Mouse (Mus musculus) lung, adult 2 months (tissue): ENCODE measurements around the gene Rhbdf2.

ENCODE experiments used
- CTCF ChIP-seq: fragments of 200-500 bp; IDR thresholded peaks from 2 replicates; pipeline ENCODE4 v1.5.1; 2011; ENCODE audit warnings: mild to moderate bottlenecking, low read length, control low read depth; ENCODE audit not compliant: insufficient read depth
- POLR2A ChIP-seq: fragments of 200-500 bp; IDR thresholded peaks from 2 replicates; pipeline ENCODE4 v1.6.1; 2011; ENCODE audit warnings: low read depth, mild to moderate bottlenecking, control low read depth, low read length, borderline replicate concordance; ENCODE audit errors: extremely low read depth

GRCm38 (mm10) chr11:116648213-116648921, 21.5 kb upstream of the Rhbdf2 start:
- TF ChIP-seq POLR2A (peak; percentile 36; the same call in 1 of the 2 replicates), CTCF (no peak)
